ENCODE assay signal across 30 mouse cellular contexts in the genomic region with DNA sequence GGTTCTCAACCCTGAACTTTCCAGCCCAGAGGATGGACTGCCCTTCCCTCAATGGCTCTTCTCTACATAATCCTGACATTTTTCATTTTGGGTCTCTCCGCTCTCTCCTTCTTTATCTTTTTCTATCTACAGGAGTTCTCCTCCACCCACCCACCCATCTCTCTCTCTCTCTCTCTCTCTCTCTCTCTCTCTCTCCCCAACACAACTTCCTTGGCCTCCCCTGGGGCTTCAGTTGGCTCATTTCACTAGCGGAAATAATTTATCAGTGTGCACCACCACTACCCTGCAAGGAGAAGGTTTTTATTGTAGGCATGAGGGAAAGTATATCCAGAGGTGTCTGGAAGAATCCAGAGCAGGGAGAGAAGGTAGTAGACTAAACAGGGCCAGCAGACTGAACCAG.
"Had no signal": no experiment of that assay in that cellular context is flagged by ENCODE, and none has a peak within 500 bp of the region (broad histone marks: within the 10 kb centered on the region; RNA-seq: fewer than 3 reads in every experiment).

No protein-coding gene starts in this region.

- DNase-seq: left cerebral cortex, postnatal 4 days; liver; liver, embryonic 13.5 days; lung, adult 18-20 months; lung, adult 2 months; lung, embryonic 14.5 days; lung, postnatal 10 days; lung, postnatal 14 days; lung, postnatal 36 days; lung, postnatal 4 days; midbrain, embryonic 14.5 days had no signal

- H3K9me3 ChIP-seq: limb, embryonic 10.5 days; limb, embryonic 12.5 days; limb, embryonic 13.5 days; limb, embryonic 15.5 days; liver, embryonic 15.5 days; lung, embryonic 15.5 days; midbrain, embryonic 10.5 days; midbrain, embryonic 12.5 days; midbrain, embryonic 13.5 days; midbrain, embryonic 15.5 days; neural tube, embryonic 12.5 days had no signal

- H3K9ac ChIP-seq: limb, embryonic 12.5 days; limb, embryonic 13.5 days; limb, embryonic 15.5 days; liver, embryonic 12.5 days; liver, embryonic 13.5 days; liver, embryonic 14.5 days; liver, embryonic 15.5 days; liver, postnatal 0 days; lung, embryonic 14.5 days; lung, embryonic 15.5 days; midbrain, embryonic 12.5 days; midbrain, embryonic 13.5 days; midbrain, embryonic 15.5 days; neural tube, embryonic 12.5 days had no signal

- H3K36me3 ChIP-seq: limb, embryonic 10.5 days; limb, embryonic 12.5 days; limb, embryonic 13.5 days; limb, embryonic 15.5 days; liver, embryonic 12.5 days; liver, embryonic 13.5 days; liver, embryonic 15.5 days; lung, embryonic 15.5 days; midbrain, embryonic 10.5 days; midbrain, embryonic 12.5 days; midbrain, embryonic 13.5 days; midbrain, embryonic 15.5 days; neural tube, embryonic 12.5 days had no signal

- H3K4me2 ChIP-seq: limb, embryonic 12.5 days; limb, embryonic 13.5 days; limb, embryonic 15.5 days; liver, embryonic 11.5 days; liver, embryonic 12.5 days; liver, embryonic 13.5 days; liver, embryonic 15.5 days; lung, embryonic 14.5 days; lung, embryonic 15.5 days; midbrain, embryonic 11.5 days; midbrain, embryonic 12.5 days; midbrain, embryonic 13.5 days; midbrain, embryonic 15.5 days; neural tube, embryonic 12.5 days had no signal

- H3K4me3 ChIP-seq: limb, embryonic 10.5 days; limb, embryonic 12.5 days; limb, embryonic 13.5 days; limb, embryonic 15.5 days; liver, embryonic 12.5 days; liver, embryonic 13.5 days; liver, embryonic 15.5 days; lung, embryonic 15.5 days; megakaryocyte, embryonic 14.5 days; midbrain, embryonic 10.5 days; midbrain, embryonic 12.5 days; midbrain, embryonic 13.5 days; midbrain, embryonic 15.5 days; myocyte; neural tube, embryonic 12.5 days had no signal

- H3K27me3 ChIP-seq: limb, embryonic 12.5 days; limb, embryonic 13.5 days; limb, embryonic 15.5 days; liver, embryonic 12.5 days; liver, embryonic 13.5 days; liver, embryonic 15.5 days; lung, embryonic 15.5 days; midbrain, embryonic 12.5 days; midbrain, embryonic 13.5 days; midbrain, embryonic 15.5 days; neural tube, embryonic 12.5 days had no signal

- H3K27ac ChIP-seq: limb, embryonic 10.5 days; limb, embryonic 12.5 days; limb, embryonic 13.5 days; limb, embryonic 15.5 days; liver, embryonic 12.5 days; liver, embryonic 14.5 days; liver, embryonic 15.5 days; lung, embryonic 15.5 days; macrophage; midbrain, embryonic 10.5 days; midbrain, embryonic 12.5 days; midbrain, embryonic 13.5 days; midbrain, embryonic 15.5 days; neural tube, embryonic 12.5 days had no signal

- H3K4me1 ChIP-seq: limb, embryonic 10.5 days; limb, embryonic 12.5 days; limb, embryonic 13.5 days; limb, embryonic 15.5 days; midbrain, embryonic 10.5 days; midbrain, embryonic 12.5 days; midbrain, embryonic 13.5 days; midbrain, embryonic 15.5 days; neural tube, embryonic 12.5 days had no signal
